Mouse (Mus musculus) heart, adult 2 months (tissue): ENCODE measurements at regions not wholly inside any gene's neighbourhood (a gene's known extent, or its start where the extent isn't known, plus 50 kb on each side); places are given as distances from the start of the nearest gene placed in this dataset.

ENCODE experiments used
- CTCF ChIP-seq: fragments of 200-600 bp; IDR thresholded peaks from 2 replicates; pipeline ENCODE4 v1.8.1; 2022; ENCODE audit warnings: antibody characterized with exemption, mild to moderate bottlenecking, moderate library complexity
- POLR2A ChIP-seq: fragments of 200-500 bp; IDR thresholded peaks from 2 replicates; pipeline ENCODE4 v1.6.1; 2011; ENCODE audit warnings: mild to moderate bottlenecking, low read depth, low read length, control low read depth; ENCODE audit not compliant: insufficient read depth

DNA sequence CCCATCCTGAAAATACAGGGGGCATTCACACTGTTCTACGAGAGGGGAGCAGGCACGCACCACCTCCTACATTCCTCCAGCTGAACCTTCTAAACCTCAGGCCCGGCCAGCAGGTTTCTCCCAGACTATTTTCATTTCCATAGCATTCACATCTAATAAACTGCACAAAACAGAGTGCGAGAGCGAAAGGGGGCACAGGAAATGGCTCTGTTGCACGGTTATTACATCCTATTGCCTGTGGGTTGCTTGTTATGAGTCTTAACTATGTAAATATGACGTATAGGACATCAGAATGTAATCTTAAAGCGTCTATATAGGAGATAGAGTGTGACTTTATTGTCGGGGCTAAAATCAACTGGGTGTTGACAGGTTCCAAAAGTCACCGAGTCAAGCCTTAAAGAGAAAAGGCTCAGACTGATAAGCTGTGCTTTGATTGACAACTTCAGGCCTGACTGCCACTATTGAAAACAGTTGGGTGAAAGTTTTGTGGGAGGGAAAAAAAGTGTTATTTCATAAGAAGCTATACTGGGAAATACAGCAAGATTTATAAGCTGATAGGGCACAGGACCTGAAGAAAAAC is 121.5 kb upstream of the Cep162 start:
- TF ChIP-seq CTCF (no peak), POLR2A (no peak)
